Mouse (Mus musculus) megakaryocyte, embryonic 14.5 days (primary cell): ENCODE results near the gene Ssh2.

Experiments used
- FLI1 ChIP-seq: IDR thresholded peaks from 2 replicates; pipeline ENCODE4 v1.6.1; 2012; ENCODE audit warnings: low read length, inconsistent platforms, mixed read lengths
- GATA1 ChIP-seq: IDR thresholded peaks from 3 replicates; pipeline ENCODE4 v1.6.1; 2012; ENCODE audit warnings: mixed read lengths, low read length, inconsistent platforms, borderline replicate concordance

DNA sequence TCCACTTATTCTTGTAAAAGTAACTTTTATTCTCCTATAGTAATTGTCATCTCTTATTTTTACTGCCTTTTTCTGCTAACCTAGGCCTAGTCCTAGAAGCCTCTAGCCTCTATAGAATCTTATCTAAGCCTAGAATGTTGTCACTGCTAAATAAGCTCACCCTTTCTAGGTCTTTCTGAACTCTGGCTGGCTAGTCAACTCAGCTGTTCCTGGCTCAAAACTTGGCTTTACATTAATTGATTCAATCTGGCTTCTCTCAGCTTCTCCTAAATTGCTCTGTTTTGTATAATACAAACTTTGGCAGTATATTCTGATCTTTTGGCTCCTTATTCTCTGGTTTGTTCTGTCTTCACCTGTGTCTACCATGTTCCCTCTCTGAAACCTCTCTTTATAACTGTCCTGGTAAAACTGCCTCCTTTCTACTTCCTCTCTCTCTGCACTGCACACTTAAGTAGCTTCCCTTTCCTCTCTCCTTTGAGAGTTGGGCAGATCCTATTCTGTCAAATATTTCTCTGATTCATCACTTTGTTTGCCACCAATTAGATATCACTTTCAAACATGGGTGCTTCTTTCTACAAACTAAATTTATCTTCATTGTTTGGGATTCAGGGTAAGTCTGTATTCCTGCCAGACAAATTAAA, 102.5 kb downstream of the Ssh2 start:
- TF ChIP-seq GATA1: no peak
- no peak for TF ChIP-seq FLI1
